Mouse (Mus musculus): ENCODE data around the gene Begain.

Gene Begain

DNA sequence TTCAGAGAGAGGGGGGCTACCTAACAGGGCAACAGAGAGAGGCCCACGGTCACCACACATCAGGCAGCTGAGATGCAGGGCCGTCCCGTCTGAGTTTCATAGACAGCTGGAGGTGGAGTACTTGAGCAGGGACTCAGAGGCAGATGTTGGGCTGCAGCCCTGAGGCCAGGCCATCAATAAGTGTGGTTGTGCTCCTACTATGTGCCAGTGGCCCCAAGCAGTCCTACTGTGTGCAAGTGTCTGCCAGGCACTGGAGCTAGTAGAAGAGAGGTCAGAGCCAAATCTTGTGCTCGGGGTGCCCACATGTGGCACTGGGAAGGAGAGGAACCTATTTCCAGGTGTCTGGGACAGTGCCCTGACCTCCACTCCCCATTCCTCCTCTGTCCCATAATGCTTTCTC is 18.1 kb downstream of the Begain start:
- DNase-seq, result no peak

DNA sequence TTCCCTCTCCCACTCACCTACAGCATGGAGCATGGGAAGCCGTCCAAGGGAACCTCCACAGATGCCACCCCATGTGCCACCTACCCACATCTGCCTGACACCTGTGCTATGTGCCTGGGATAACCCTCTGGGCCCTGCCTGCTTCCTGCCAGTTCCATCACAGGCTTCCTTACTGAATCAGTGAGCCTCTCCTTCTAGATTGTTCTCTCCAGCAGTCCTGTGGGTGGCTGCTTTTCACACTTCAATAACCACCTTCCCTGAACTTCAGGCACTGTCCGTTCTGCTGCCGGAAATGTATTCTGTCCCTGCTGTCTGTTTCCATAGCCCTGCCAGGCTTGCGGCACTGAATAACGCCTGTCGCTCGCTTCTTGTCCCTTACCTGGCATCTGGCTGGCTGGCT is 22.4 kb downstream of the Begain start:
- no peak for DNase-seq

DNA sequence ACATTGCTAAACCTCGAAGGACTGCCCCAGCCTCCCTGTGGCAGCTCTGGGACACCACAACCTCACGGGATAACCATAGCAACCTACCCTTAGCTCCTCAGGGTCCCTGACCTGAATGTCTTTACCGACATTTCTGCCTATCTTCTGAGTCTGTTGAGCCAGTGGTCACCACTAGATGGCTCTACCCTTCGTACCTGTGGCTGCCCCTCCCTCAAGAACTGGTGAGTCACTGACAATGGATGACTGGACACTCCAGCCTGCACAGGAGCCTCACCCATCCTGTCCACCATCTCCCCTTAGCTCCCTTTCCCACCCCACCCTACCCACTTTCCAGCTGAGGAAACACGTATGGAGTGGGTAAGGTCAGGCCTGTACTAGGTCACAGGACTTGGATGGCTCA is 23.5 kb downstream of the Begain start:
- peak in 1 of 2 experiments; percentile 22 for DNase-seq

DNA sequence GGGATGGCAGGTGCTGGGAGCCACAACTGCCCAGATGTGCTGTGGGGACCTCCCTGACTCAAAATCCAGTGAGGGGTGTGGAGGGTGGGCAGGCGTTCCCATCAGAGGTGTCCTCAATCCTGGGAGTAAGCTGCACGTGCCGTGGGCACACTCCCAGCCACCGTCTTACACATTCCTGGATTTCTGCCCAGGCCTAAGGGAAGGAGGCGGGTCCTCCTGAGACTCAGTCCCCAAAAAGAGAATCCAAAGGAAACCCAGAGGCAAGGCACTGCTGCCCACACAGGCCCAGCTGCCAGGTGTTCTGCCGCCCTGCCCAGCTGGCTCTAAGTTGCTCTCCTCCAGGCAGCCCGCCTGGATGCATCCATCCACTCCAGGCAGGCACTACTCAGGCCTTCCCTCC is 28.7 kb downstream of the Begain start:
- no peak for DNase-seq

DNA sequence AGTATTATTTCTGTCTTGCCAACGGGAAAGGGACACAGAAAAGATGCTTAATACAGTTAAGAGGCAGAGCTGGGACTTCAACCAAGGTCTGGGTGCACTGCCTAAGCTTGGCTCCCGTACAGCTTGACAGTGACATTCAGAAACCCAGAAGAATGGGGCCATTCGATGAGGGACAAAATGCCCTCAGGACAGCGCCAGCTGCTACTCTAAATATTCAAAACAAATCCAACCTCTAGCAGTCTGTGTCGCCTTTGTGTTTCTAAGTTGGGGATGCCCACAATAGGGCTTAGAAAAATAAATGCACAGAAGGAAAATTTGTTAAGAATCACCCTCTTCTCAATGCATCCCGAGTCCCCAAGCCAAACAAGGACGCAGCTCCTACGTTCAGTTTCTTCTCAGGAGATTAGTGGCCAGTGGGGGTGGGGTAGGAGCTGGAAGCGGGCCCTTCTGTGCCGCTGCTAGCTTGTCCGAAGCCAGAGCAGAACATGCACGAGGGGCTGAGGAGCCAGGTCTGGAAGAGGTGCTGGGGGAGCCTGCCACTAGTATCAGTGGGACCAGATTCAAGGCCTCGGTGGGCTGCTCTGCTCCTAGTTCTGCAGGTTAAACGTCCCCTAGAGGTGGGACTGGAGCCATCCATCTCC is 29.7 kb downstream of the Begain start:
- DNase-seq, result no peak

DNA sequence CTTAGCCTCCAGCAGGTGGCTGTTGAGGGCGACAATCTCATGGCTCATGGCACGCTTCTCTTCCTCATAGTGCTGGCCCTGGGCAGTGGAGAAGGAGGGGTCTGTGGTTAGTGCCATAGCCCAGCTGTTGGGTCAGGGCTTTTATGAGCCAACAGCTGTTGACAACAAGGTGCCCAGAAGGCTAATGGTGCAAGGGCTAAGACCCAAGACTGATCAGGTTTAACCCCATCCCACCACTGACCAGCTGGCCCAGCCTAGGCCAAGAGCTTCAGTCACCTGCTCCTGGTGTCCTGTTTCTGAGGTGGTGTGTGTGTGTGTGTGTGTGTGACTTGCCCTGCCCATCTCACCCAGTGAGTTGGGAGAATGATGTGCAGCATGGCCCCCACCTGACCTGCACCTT is 31.0 kb downstream of the Begain start:
- DNase-seq, result no peak

DNA sequence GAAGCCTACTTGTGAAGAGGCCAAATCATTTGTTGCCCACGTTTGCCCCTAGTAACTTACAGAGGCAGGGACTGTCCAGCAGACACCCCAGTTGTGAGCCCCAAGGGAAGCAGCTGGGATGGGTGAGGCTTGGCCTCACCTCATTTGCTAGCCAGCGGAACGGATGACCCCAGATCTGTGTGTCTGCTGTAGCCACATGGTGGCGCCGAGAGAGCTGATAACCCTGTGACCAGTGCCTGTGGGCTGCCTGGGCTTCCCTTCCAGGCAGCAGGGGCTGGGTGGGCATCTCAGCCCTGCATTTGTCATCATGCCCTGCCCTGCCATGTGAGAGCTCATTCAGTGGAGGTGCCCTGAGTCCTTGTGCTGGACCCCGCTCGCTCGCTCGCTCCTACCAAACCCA is 44.2 kb downstream of the Begain start:
- no peak for DNase-seq

DNA sequence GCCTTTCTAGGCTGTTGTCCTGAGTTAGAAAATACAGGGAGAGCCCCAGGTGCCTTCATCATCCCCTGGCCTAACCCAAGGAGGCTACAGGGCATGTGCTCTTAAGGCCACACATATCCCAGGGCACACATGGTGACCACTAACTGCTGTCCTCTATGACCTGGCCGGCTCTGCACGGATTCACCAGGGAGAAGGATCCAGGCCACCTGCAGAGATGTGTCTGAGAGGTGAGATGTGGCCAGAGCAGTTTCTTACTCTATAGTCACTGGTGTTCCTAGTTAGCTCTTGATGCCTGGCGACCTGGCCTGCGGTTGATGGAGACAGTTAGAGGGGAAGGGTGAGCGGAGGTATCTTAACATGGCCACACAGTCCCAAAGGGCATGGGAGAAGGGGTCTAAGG is 45.1 kb downstream of the Begain start:
- DNase-seq, result no peak

DNA sequence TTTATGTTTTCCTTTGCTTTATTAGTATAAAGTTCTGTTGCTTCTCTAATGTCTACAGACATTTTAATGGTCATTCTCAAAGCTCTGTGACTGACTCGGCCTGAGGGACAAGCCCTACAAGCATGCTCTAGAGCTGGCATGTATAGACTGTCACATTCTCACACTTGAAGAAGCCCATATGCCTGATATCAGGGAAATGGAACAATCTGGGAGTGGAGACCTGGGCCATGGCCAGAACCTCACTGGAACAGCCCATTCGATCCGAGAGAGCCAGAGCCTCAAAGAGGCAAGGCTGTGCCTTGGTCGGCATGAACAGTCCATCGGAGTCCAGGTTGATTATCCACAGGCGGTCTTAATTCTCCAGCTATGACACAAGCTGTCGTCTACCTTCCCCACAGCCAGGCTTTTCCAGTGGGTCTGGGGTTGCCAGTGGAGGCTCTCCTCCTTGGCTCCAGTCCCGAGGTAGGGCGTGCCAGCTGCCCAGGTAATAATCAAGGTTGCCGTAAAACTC is 45.8 kb downstream of the Begain start:
- DNase-seq, result no peak

DNA sequence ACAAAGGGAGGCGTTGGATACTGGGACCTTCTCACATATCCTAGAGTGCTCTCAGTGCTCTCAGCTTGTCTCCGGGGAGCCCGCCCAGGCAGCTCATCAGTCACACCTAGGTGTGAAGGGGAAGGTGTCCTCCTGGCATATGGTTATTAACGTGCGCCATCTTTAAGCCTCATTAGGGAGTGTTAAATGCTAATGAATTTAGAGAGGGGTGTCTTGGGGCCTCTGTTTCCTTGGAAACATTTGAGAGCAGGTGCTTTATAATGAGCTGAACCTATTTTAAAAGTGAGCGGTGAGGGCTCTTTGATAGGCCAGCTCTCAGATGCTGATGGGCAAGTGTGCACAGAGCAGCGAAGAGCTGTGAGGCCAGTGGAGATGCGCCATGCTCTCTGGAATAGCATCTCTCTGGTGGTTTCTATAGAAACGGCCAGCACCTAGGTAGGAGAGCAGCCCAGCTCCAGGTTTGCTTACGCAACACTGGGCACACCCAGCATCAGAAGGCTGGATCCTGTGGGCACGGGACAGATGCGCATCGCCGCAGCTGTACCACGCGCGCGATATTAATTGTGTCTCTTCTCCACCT is 57.9 kb downstream of the Begain start:
- no peak for DNase-seq

DNA sequence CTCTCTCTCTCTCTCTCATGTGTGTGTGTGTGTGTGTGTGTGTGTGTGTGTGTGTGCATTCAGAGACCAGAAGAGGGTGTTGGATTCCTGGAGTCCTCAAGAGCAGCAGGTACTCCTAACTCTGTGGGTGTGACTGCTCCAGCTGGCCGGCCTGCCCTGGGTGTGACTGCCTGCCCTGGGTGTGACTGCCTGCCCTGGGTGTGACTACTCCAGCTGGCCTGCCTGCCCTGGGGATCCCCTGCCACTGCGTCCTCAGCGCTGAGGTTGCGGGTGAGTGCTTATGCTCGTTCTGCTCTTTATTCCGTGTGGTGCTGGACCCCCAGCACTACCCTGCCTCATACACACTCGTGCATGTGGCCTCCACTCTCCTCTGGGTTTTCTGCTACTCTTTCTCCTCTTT is 65.0 kb downstream of the Begain start:
- no peak for DNase-seq

DNA sequence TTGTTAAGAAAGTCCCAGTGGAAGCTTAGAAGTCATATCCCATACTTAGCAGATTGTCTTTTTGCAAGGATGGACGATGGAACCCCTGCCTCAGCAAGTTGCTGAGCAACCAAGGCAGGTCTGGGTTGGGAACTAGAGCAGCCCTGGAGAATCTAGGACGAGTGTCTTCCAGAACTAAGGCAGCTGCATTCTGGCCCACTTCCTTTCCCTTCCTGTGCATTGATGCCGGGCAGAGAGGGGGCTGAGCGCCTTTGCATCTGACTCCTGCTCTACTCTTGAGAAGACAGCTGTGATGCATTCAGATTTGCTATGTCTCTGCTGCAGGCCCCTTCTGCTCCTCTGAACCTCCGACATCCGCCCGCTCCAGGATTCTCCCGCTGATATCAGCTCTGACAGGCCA is 70.8 kb downstream of the Begain start:
- DNase-seq, result no peak

DNA sequence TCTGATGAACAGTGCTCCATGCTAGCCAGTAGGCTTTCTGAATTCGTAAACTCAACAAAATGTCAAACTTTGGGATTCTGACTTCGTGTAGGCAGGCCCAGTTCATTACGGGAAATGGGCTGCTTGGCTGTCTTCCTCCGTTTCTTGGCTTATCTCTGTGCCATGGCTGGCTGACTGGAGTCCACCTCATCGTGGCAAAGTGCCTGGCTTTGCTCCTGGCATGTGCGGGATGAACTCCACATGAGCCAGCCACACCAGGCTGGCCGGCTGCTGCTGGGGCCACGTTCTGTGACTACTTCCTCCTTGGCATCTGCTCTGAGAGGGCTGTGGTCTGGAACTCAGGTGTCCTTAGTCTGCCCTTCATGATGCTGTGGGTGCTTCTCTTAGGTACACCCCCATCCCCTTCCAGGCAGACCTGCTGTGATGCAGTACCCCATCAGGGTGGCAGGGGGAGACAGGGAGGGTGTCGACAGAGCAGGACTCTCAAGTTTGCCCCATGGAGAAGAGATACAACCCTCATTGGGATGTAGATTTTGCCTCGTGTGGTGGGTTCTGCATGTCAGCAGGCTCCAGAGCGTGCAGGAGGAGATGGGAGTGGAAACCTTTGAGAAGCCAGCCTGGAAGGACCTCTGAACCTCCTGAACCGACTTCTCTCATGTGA is 71.9 kb downstream of the Begain start:
- no peak for DNase-seq

DNA sequence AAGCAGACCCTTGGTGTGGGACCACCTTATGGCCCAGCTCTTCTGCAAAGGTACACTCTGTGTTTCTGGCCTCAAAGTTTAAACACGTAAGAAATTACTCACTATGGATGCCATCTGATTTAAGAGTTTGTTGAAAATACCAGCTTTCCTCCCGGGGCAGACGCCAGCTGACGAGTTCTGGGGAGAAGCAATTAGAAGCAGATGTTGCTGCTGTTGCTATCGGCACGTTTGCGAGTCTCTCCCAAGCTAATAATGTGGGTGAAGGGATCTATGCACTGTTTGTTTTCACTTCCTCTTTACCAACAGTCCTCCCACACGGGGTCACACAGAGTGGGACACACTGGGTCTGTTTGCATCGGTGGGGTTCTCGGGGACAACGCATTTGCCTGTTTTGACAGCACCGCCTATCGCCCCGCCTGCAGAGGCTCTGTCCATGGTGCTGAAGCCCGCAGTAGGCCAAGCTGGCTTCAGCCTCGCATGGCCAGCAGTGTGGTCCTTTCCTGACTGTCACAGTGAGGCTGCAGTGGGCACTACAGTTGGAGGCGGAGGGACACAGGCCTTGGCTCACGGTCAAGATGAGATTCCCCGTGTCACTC is 73.5 kb downstream of the Begain start:
- DNase-seq, result peak; percentile 63 to 90

DNA sequence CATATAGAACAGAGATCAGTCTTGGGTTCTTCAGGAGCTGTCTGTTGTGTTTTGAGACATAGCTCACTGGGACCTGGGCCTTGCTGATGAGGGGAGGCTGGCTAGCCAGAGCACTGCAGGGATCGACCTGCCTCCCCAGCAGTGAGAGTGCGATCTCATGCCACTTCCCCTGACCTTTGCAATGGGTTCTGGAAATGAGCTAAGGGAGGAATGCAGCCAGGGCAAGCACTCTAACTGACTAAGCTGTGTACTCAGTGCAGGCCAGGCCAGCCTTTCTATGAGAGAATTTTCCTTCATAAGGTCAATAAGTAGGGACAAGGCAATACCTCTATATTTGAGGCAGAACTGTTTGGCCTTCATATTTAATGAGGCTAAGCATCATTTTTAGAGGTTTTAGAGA is 75.0 kb downstream of the Begain start:
- no peak for DNase-seq

DNA sequence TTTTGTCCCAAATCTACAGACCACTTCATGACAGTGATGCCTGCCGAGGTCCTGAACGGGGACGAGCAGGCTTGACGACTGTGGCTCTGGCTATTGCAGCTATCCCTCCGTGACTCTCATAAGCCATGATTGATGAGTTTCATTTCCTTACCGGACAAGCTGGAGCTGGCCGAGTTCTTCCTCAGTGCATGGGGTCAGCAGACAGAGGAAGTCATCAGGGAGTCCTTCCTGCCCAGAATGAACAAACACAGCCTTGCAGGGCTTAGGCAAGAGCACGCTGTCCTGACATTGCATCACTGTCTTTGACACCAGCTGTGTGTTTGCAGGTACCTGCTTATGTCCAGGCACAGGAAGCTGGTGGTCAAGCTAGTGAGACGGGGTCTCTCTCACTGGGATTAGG is 77.6 kb downstream of the Begain start:
- DNase-seq, result peak; percentile 28 to 35

DNA sequence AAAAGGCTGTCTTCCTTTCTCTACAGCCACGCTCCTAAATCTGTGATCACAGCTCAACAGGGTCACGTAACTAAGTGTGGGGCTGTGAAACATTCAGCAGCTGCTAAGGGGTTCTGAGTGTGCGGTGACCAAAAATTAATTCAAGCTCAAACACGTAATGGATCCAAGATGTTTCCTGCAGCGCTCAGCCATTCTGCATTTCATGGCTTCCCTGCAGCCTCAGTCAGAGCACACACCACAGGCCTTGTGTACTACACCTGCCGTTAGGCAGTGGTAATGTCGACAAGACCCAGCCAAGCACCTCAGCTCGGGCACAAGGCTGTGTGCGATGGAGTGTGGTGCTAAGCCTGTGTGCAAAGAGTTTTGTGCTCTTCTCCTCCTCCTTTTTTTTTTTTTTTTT is 80.6 kb downstream of the Begain start:
- no peak for DNase-seq

DNA sequence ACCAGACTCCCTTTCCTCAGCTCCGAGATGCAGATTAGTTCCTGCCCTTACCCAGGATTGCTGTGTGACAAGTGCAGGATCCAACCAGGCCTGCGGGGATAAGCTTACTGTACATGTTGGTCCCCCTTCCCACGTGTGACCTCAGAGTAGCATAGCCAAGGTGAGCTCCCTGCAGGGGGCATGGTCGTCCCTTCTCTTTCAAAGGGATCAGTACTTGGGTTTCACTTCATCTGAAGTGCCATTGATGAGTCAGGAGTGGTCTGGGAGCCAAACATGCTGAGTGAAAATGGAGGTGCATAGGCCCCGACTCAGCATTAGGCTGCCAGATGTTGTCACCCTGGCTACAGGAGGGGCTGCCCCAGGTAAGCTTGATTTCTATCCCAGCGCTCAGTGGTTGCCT is 83.0 kb downstream of the Begain start:
- no peak for DNase-seq

DNA sequence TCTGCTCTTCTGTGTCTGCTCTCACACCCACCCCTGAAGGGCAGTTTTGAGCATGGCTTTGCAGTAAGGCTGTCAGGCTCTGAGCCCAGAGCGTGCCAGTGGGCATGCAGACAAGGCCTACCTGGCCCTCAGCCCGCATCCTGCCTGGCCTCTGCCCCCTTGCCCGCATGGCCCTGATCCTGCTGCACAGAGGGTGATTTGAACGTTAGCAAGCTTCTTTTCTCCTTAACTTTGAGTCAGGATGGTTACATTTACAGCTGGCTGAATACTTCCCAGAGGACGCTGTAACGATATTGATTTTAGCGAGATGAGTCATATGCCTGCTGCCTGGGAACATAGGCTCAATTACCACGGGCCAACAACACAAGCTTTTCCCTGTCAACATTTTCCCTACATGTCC is 83.5 kb downstream of the Begain start:
- DNase-seq, result peak; percentile 50 to 67

DNA sequence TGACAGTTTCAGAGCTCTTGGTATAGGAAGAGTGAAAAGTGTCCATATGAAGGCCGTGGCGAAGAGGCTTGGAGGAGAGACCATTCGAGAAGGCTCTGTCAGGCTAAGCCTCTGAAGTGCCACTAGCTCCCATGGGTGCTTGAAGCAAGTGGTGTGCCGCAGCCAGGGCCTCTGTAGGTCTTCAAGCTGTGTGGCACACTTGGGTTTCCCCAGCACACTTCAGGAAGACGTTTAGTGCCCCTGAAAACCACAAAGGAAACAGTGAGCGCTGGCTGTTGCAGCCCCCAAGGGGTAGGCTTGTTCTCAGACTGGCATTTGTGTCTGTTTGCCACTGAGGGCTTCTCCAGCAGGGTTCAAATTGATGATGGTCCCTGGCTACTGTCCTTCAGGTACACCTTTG is 84.5 kb downstream of the Begain start:
- no peak for DNase-seq

DNA sequence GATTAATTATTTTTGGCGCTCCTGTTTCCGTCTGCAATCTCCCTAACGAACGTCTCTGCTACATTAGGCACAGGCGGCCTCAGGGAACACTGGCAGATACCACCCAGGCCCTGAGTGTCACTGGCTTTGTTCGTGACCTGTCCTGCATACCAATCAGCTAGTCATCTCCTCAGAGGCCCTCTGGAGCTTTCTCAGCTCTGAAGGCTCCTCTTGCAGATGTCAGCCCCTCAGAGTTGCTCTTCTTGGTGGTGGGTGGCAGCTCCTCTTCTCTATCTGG is 85.4 kb downstream of the Begain start:
- no peak for DNase-seq

Measured in kidney, postnatal 36 days (tissue).